Mouse (Mus musculus): ENCODE measurements around the gene Adh7. TPM values are rescaled to one million over a fixed set of nuclear protein-coding genes. Genes with fewer than 3 reads are reported as not detected.

Adh7 gene
- polyA plus RNA-seq, 1 experiment from 2014 or later: 0.12 TPM

GRCm38 (mm10) chr3:138270507-138270906, 52.9 kb downstream of the Adh7 start:
- H3K4me2 ChIP-seq: no peak overlapping the region
- DNase-seq (ENCODE audit: low spot score) (no peak), ATAC-seq (replicated peaks; ENCODE audit: low FRiP score) (no peak)
- WGBS: 23% methylated on average over 1 of the region's 1 CpGs
- H3K27me3 ChIP-seq (replicated peaks; ENCODE audit: control insufficient read depth, insufficient read depth, low read length): no peaks in the 10 kb centered on the region
- H3K4me3 ChIP-seq (ENCODE audit: low read depth, low read length): no peak overlapping the region
- H3K9ac ChIP-seq (ENCODE audit: low read depth, low read length): no peak overlapping the region
- no peaks in the 10 kb centered on the region for H3K9me3 ChIP-seq (ENCODE audit: control insufficient read depth, low read length)
- H3K4me1 ChIP-seq (replicated peaks; ENCODE audit: control insufficient read depth, insufficient read depth, low read length): no peaks in the 10 kb centered on the region
- no peaks in the 10 kb centered on the region for H3K36me3 ChIP-seq (ENCODE audit: control insufficient read depth, insufficient read depth, low read length)
- H3K27ac ChIP-seq (ENCODE audit: low read depth, low read length): no peak overlapping the region

- no peaks in the 10 kb centered on the region for H3K9me3 ChIP-seq (ENCODE audit: control insufficient read depth, low read length)
- DNase-seq (ENCODE audit: low spot score): no peak
- no peak overlapping the region for H3K4me3 ChIP-seq (ENCODE audit: low read depth, low read length)
- no peak overlapping the region for H3K9ac ChIP-seq (ENCODE audit: low read depth, low read length)
- H3K36me3 ChIP-seq (ENCODE audit: control insufficient read depth, insufficient read depth, low read length): no peaks in the 10 kb centered on the region
- H3K4me2 ChIP-seq: no peak overlapping the region
- no peaks in the 10 kb centered on the region for H3K27me3 ChIP-seq (replicated peaks; ENCODE audit: control insufficient read depth, insufficient read depth, low read length)
- 85% methylated on average over 2 of the region's 2 CpGs for WGBS
- no peak overlapping the region for H3K27ac ChIP-seq (ENCODE audit: low read depth, low read length)
- H3K4me1 ChIP-seq (replicated peaks; ENCODE audit: control insufficient read depth, insufficient read depth, low read length): no peaks in the 10 kb centered on the region
- no peak for ATAC-seq (replicated peaks; ENCODE audit: low FRiP score)
Measured at GRCm38 (mm10) chr3:138271297-138271696, 53.7 kb downstream of the Adh7 start.

- DNase-seq (ENCODE audit: low spot score): no peak
- H3K27me3 ChIP-seq (replicated peaks; ENCODE audit: control insufficient read depth, insufficient read depth, low read length): no peaks in the 10 kb centered on the region
- no peaks in the 10 kb centered on the region for H3K4me1 ChIP-seq (replicated peaks; ENCODE audit: control insufficient read depth, insufficient read depth, low read length)
- no peak overlapping the region for H3K4me2 ChIP-seq
- H3K36me3 ChIP-seq (ENCODE audit: control insufficient read depth, insufficient read depth, low read length): no peaks in the 10 kb centered on the region
- no peak overlapping the region for H3K4me3 ChIP-seq (ENCODE audit: low read depth, low read length)
- H3K9me3 ChIP-seq (ENCODE audit: control insufficient read depth, low read length): no peaks in the 10 kb centered on the region
- no peak overlapping the region for H3K9ac ChIP-seq (ENCODE audit: low read depth, low read length)
- ATAC-seq (replicated peaks; ENCODE audit: low FRiP score): no peak
- 74% methylated on average over 7 of the region's 7 CpGs for WGBS
- no peak overlapping the region for H3K27ac ChIP-seq (ENCODE audit: low read depth, low read length)
Measured at GRCm38 (mm10) chr3:138273080-138273479, 55.5 kb downstream of the Adh7 start.

GRCm38 (mm10) chr3:138275100-138275499, 57.5 kb downstream of the Adh7 start:
- no peak overlapping the region for H3K27ac ChIP-seq (ENCODE audit: low read depth, low read length)
- no peak overlapping the region for H3K9ac ChIP-seq (ENCODE audit: low read depth, low read length)
- H3K27me3 ChIP-seq (replicated peaks; ENCODE audit: control insufficient read depth, insufficient read depth, low read length): no peaks in the 10 kb centered on the region
- H3K4me1 ChIP-seq (replicated peaks; ENCODE audit: control insufficient read depth, insufficient read depth, low read length): no peaks in the 10 kb centered on the region
- no peak for ATAC-seq (replicated peaks; ENCODE audit: low FRiP score)
- no peak overlapping the region for H3K4me2 ChIP-seq
- WGBS: 70% methylated on average over 3 of the region's 3 CpGs
- no peaks in the 10 kb centered on the region for H3K9me3 ChIP-seq (ENCODE audit: control insufficient read depth, low read length)
- no peak overlapping the region for H3K4me3 ChIP-seq (ENCODE audit: low read depth, low read length)
- no peak for DNase-seq (ENCODE audit: low spot score)
- H3K36me3 ChIP-seq (ENCODE audit: control insufficient read depth, insufficient read depth, low read length): no peaks in the 10 kb centered on the region

- Histone ChIP-seq H3K27ac (ENCODE audit: low read depth, low read length) (no peak overlapping the region), H3K4me1 (replicated peaks; ENCODE audit: control insufficient read depth, insufficient read depth, low read length) (no peaks in the 10 kb centered on the region), H3K9me3 (ENCODE audit: control insufficient read depth, low read length) (no peaks in the 10 kb centered on the region), H3K4me3 (ENCODE audit: low read depth, low read length) (no peak overlapping the region), H3K9ac (ENCODE audit: low read depth, low read length) (no peak overlapping the region), H3K4me2 (no peak overlapping the region), H3K36me3 (ENCODE audit: control insufficient read depth, insufficient read depth, low read length) (no peaks in the 10 kb centered on the region), H3K27me3 (replicated peaks; ENCODE audit: control insufficient read depth, insufficient read depth, low read length) (no peaks in the 10 kb centered on the region)
- ATAC-seq (replicated peaks; ENCODE audit: low FRiP score) (no peak), DNase-seq (ENCODE audit: low spot score) (no peak)
- 89% methylated on average over 9 of the region's 9 CpGs for WGBS
Measured at GRCm38 (mm10) chr3:138282556-138282955, 65.0 kb downstream of the Adh7 start.

Other genes with a start within 250 kb of the Adh7 start
- 35.5 and 36.2 TPM in 2 replicates for gene Dapp1, start 236.2 kb upstream of the Adh7 start, polyA plus RNA-seq (2014; fragmentation: Nextera tagmentation; extraction: Ambion mirVana)
- 0.05 and 0.09 TPM in 2 replicates for gene 1110002E22Rik, start 152.7 kb upstream of the Adh7 start, polyA plus RNA-seq (2014; fragmentation: Nextera tagmentation; extraction: Ambion mirVana)
- gene Gm5105, start 150.4 kb upstream of the Adh7 start, polyA plus RNA-seq (2014; fragmentation: Nextera tagmentation; extraction: Ambion mirVana): not detected in 2 replicates
- 13.1 and 13.5 TPM in 2 replicates for gene Trmt10a, start 74.3 kb upstream of the Adh7 start, polyA plus RNA-seq (2014; fragmentation: Nextera tagmentation; extraction: Ambion mirVana)
- gene Mttp, start 72.8 kb upstream of the Adh7 start, polyA plus RNA-seq (2014; fragmentation: Nextera tagmentation; extraction: Ambion mirVana): 45.0 and 53.2 TPM in 2 replicates
- gene 4930579F01Rik, start 23.9 kb upstream of the Adh7 start, polyA plus RNA-seq (2014; fragmentation: Nextera tagmentation; extraction: Ambion mirVana): not detected in 2 replicates
- gene Adh1, start 43.2 kb downstream of the Adh7 start, polyA plus RNA-seq (2014; fragmentation: Nextera tagmentation; extraction: Ambion mirVana): 0.83 and 1.4 TPM in 2 replicates
- not detected in 2 replicates for gene Adh6a, start 95.5 kb downstream of the Adh7 start, polyA plus RNA-seq (2014; fragmentation: Nextera tagmentation; extraction: Ambion mirVana)
- gene Adh6b, start 124.0 kb downstream of the Adh7 start, polyA plus RNA-seq (2014; fragmentation: Nextera tagmentation; extraction: Ambion mirVana): 0.89 and 0.90 TPM in 2 replicates
- not detected in 2 replicates for gene Adh4, start 197.7 kb downstream of the Adh7 start, polyA plus RNA-seq (2014; fragmentation: Nextera tagmentation; extraction: Ambion mirVana)
- gene Adh5, start 225.3 kb downstream of the Adh7 start, polyA plus RNA-seq (2014; fragmentation: Nextera tagmentation; extraction: Ambion mirVana): 176 and 184 TPM in 2 replicates

All from liver, embryonic 11.5 days (tissue).